Comparison of ENCODE assay signal across 27 mouse cellular contexts in genomic region chr3:42199206-42199605, GRCm38 (mm10).
DNase-seq lines count a peak whose midpoint lies in the region; ATAC-seq and TF ChIP-seq lines count a peak whose summit lies in the region.
"Had no signal": no experiment of that assay in that cellular context is flagged by ENCODE, and none has a peak within 500 bp of the region (broad histone marks: within the 10 kb centered on the region; RNA-seq: fewer than 3 reads in every experiment).

No protein-coding gene starts in this region.

- TF ChIP-seq POLR2A in cerebellum, adult 2 months (IDR thresholded peaks at IDR 0.05; ENCODE audit: borderline replicate concordance, insufficient read depth, low read length), result no peak

- WGBS in cerebellum, adult 2 months, result 44% methylated on average over 1 of the region's 1 CpGs
- WGBS in embryonic facial prominence, embryonic 14.5 days, result 52% methylated on average over 1 of the region's 1 CpGs
- 80% methylated on average over 1 of the region's 1 CpGs for WGBS in embryonic facial prominence, embryonic 10.5 days
- WGBS in midbrain, postnatal 0 days, result 79% methylated on average over 1 of the region's 1 CpGs
- WGBS in midbrain, embryonic 15.5 days, result 77% methylated on average over 1 of the region's 1 CpGs

- H3K27me3 ChIP-seq in cerebellum, adult 2 months (ENCODE audit: control insufficient read depth, insufficient read depth, low read length), result no peaks in the 10 kb centered on the region
- no peaks in the 10 kb centered on the region for H3K27me3 ChIP-seq in embryonic facial prominence, embryonic 14.5 days (replicated peaks; ENCODE audit: control insufficient read depth, insufficient read depth, low read length)
- no peaks in the 10 kb centered on the region for H3K27me3 ChIP-seq in embryonic facial prominence, embryonic 10.5 days (replicated peaks; ENCODE audit: low read depth, poor library complexity, severe bottlenecking)
- no peaks in the 10 kb centered on the region for H3K27me3 ChIP-seq in midbrain, postnatal 0 days (ENCODE audit: insufficient read depth, low read length)
- H3K27me3 ChIP-seq in midbrain, embryonic 15.5 days (replicated peaks), result no peaks in the 10 kb centered on the region
- H3K27me3 ChIP-seq: CH12.LX; embryonic facial prominence, embryonic 12.5 days; embryonic facial prominence, embryonic 15.5 days; forebrain, embryonic 12.5 days had no signal

- DNase-seq in cerebellum, postnatal 10 days, result peak; percentile 40 to 44
- DNase-seq in cerebellum, adult 2 months, result no peak
- peak; percentile 9 for DNase-seq in embryonic facial prominence, embryonic 14.5 days (ENCODE audit: low spot score)
- no peak for DNase-seq in embryonic facial prominence, embryonic 10.5 days (ENCODE audit: low spot score)
- DNase-seq in midbrain, postnatal 0 days (ENCODE audit: low spot score), result peak; percentile 51
- peak; percentile 67 for DNase-seq in retina, postnatal 1 day
- DNase-seq: adrenal gland, adult 2 months; adrenal gland, postnatal 10 days; adrenal gland, postnatal 25 days; B cell, adult 2 months; cerebellum, adult 11 months; cerebellum, adult 18-20 months; cerebellum, adult 9-10 months; cerebellum, postnatal 36 days; embryo, embryonic 11 days had no signal

- TF ChIP-seq CTCF in cerebellum, adult 2 months (IDR thresholded peaks at IDR 0.05; ENCODE audit: borderline replicate concordance, insufficient read depth, low read depth, low read length), result no peak
- TF ChIP-seq CTCF in midbrain, postnatal 0 days (IDR thresholded peaks at IDR 0.05), result no peak

- no peak overlapping the region for H3K9ac ChIP-seq in embryonic facial prominence, embryonic 14.5 days (ENCODE audit: low read depth, low read length)
- no peak overlapping the region for H3K9ac ChIP-seq in midbrain, postnatal 0 days (replicated peaks; ENCODE audit: low read length, poor library complexity, severe bottlenecking)
- H3K9ac ChIP-seq in midbrain, embryonic 15.5 days, result no peak overlapping the region
- H3K9ac ChIP-seq: embryonic facial prominence, embryonic 12.5 days; embryonic facial prominence, embryonic 15.5 days; forebrain, embryonic 12.5 days had no signal

- H3K9me3 ChIP-seq in embryonic facial prominence, embryonic 14.5 days (ENCODE audit: control insufficient read depth, low read length), result no peaks in the 10 kb centered on the region
- no peaks in the 10 kb centered on the region for H3K9me3 ChIP-seq in embryonic facial prominence, embryonic 10.5 days
- no peaks in the 10 kb centered on the region for H3K9me3 ChIP-seq in midbrain, postnatal 0 days (ENCODE audit: low read length)
- no peaks in the 10 kb centered on the region for H3K9me3 ChIP-seq in midbrain, embryonic 15.5 days
- H3K9me3 ChIP-seq: embryonic facial prominence, embryonic 12.5 days; embryonic facial prominence, embryonic 15.5 days; forebrain, embryonic 10.5 days; forebrain, embryonic 12.5 days; G1E had no signal

- no peaks in the 10 kb centered on the region for H3K4me1 ChIP-seq in cerebellum, adult 2 months (ENCODE audit: control insufficient read depth, insufficient read depth, low read length)
- H3K4me1 ChIP-seq in embryonic facial prominence, embryonic 14.5 days (ENCODE audit: control insufficient read depth, insufficient read depth, low read length), result no peaks in the 10 kb centered on the region
- no peaks in the 10 kb centered on the region for H3K4me1 ChIP-seq in embryonic facial prominence, embryonic 10.5 days
- H3K4me1 ChIP-seq in midbrain, postnatal 0 days (ENCODE audit: insufficient read depth, low read length), result no peaks in the 10 kb centered on the region
- no peaks in the 10 kb centered on the region for H3K4me1 ChIP-seq in midbrain, embryonic 15.5 days
- H3K4me1 ChIP-seq: embryonic facial prominence, embryonic 12.5 days; embryonic facial prominence, embryonic 15.5 days; forebrain, embryonic 10.5 days; forebrain, embryonic 12.5 days had no signal

- H3K27ac ChIP-seq in cerebellum, adult 2 months (ENCODE audit: insufficient read depth, low read length), result no peak overlapping the region
- no peak overlapping the region for H3K27ac ChIP-seq in embryonic facial prominence, embryonic 14.5 days (replicated peaks; ENCODE audit: low read depth, low read length)
- no peak overlapping the region for H3K27ac ChIP-seq in embryonic facial prominence, embryonic 10.5 days (replicated peaks)
- H3K27ac ChIP-seq in midbrain, postnatal 0 days (ENCODE audit: low read depth, low read length), result no peak overlapping the region
- no peak overlapping the region for H3K27ac ChIP-seq in midbrain, embryonic 15.5 days
- H3K27ac ChIP-seq: embryonic facial prominence, embryonic 12.5 days; embryonic facial prominence, embryonic 15.5 days; forebrain, embryonic 10.5 days; forebrain, embryonic 12.5 days had no signal

- H3K36me3 ChIP-seq in embryonic facial prominence, embryonic 14.5 days (ENCODE audit: control insufficient read depth, insufficient read depth, low read length), result no peaks in the 10 kb centered on the region
- no peaks in the 10 kb centered on the region for H3K36me3 ChIP-seq in embryonic facial prominence, embryonic 10.5 days (replicated peaks)
- H3K36me3 ChIP-seq in midbrain, postnatal 0 days (ENCODE audit: insufficient read depth, low read length), result no peaks in the 10 kb centered on the region
- H3K36me3 ChIP-seq in midbrain, embryonic 15.5 days (replicated peaks), result no peaks in the 10 kb centered on the region
- H3K36me3 ChIP-seq: embryonic facial prominence, embryonic 12.5 days; embryonic facial prominence, embryonic 15.5 days; forebrain, embryonic 10.5 days; forebrain, embryonic 12.5 days; G1E had no signal

- no peak overlapping the region for H3K4me2 ChIP-seq in embryonic facial prominence, embryonic 14.5 days (ENCODE audit: low read depth, low read length)
- H3K4me2 ChIP-seq in midbrain, postnatal 0 days (ENCODE audit: low read depth, low read length, poor library complexity, severe bottlenecking), result no peak overlapping the region
- H3K4me2 ChIP-seq in midbrain, embryonic 15.5 days, result no peak overlapping the region
- H3K4me2 ChIP-seq: embryonic facial prominence, embryonic 12.5 days; embryonic facial prominence, embryonic 15.5 days; forebrain, embryonic 12.5 days had no signal

- H3K4me3 ChIP-seq in cerebellum, adult 2 months (replicated peaks; ENCODE audit: insufficient read depth, low read depth, low read length), result no peak overlapping the region
- H3K4me3 ChIP-seq in embryonic facial prominence, embryonic 14.5 days (ENCODE audit: low read depth, low read length), result no peak overlapping the region
- no peak overlapping the region for H3K4me3 ChIP-seq in embryonic facial prominence, embryonic 10.5 days
- H3K4me3 ChIP-seq in midbrain, postnatal 0 days (ENCODE audit: low read depth, low read length), result no peak overlapping the region
- no peak overlapping the region for H3K4me3 ChIP-seq in midbrain, embryonic 15.5 days
- H3K4me3 ChIP-seq: embryonic facial prominence, embryonic 12.5 days; embryonic facial prominence, embryonic 15.5 days; erythroblast, embryonic 14.5 days; forebrain, embryonic 10.5 days; forebrain, embryonic 12.5 days had no signal

- peak; percentile 44; the same call in 1 of the 2 replicates for ATAC-seq in embryonic facial prominence, embryonic 14.5 days (ENCODE audit: low read depth)
- ATAC-seq in midbrain, postnatal 0 days (ENCODE audit: low FRiP score), result no peak
- ATAC-seq in midbrain, embryonic 15.5 days (replicated peaks), result no peak
- ATAC-seq in megakaryocyte-erythroid progenitor cell, adult 5-6 weeks (replicated peaks; ENCODE audit: low FRiP score, low TSS enrichment, poor library complexity, severe bottlenecking), result no peak
- ATAC-seq: CD4-positive, CD25-positive, alpha-beta regulatory T cell, adult 4 months; forebrain, embryonic 14.5 days; forebrain, embryonic 16.5 days had no signal

Comparison
In these comparisons a context has a peak if more than half of its experiments do, and no peak if none do; other contexts are left out.
1. DNase-seq: peak in cerebellum, postnatal 10 days (2 of 2), embryonic facial prominence, embryonic 14.5 days (single experiment), midbrain, postnatal 0 days (single experiment) and retina, postnatal 1 day (single experiment); none in cerebellum, adult 2 months (0 of 2) and embryonic facial prominence, embryonic 10.5 days (single experiment).